Mouse (Mus musculus): Measurements from ENCODE around the gene Arfgef2. TPM values are rescaled to one million over a fixed set of nuclear protein-coding genes. Genes with fewer than 3 reads are reported as not detected.

Gene Arfgef2
- polyA plus RNA-seq, 1 experiment from 2014 or later = 4.1 TPM

DNA sequence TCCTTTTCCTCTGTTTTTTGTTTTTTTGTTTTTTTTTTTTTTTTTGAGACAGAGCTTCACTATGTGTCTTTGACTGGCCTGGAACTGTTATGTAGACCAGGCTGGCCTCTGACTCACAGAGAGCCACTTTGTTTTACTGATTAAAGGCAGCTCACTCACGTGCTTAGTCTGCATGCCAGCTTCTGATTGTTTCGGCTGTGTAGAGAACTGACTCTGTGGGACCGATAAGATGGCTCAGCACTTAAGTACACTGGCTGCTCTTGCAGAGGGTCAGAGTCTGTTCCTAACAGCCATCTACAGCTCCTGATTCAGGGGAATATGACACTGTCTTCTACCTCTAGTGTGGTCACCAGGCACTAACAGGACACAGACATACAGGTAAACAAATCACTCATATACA lies 57.1 kb downstream of the Arfgef2 start:
- Histone ChIP-seq H3K36me3 (ENCODE audit: control insufficient read depth, insufficient read depth) (peaks cover 34% of the 10 kb centered on the region), H3K9ac (ENCODE audit: low read depth, low read length) (no peak overlapping the region), H3K4me2 (ENCODE audit: low read depth, low read length) (no peak overlapping the region), H3K27ac (ENCODE audit: low read length) (no peak overlapping the region), H3K27me3 (ENCODE audit: control insufficient read depth, insufficient read depth, low read depth, low read length) (no peaks in the 10 kb centered on the region), H3K9me3 (replicated peaks; ENCODE audit: control insufficient read depth, low read length) (no peaks in the 10 kb centered on the region), H3K4me3 (ENCODE audit: low read depth, low read length) (no peak overlapping the region), H3K4me1 (ENCODE audit: control insufficient read depth, low read depth, low read length) (no peaks in the 10 kb centered on the region)
- WGBS (ENCODE audit: insufficient replicate concordance) = 72% methylated on average over 3 of the region's 3 CpGs
- no peak for ATAC-seq (ENCODE audit: low read depth)

DNA sequence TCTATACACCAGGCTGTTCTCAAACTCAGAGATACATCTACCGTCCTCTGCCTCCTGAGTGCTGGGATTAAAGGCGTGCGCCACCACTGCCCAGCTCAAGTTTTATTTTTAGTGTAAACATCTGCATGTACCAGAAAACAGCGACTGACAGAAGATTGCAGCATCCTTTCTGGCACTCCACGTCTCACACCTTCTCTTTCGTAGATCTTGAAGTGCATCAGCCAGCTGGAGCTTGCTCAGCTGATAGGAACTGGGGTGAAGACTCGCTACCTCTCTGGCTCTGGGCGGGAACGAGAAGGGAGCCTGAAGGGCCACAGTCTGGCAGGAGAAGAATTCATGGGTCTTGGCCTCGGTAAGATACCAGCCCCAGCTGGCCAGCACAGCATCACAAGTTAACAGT lies 60.1 kb downstream of the Arfgef2 start:
- 71% methylated on average over 10 of the region's 10 CpGs for WGBS (ENCODE audit: insufficient replicate concordance)
- Histone ChIP-seq H3K4me3 (ENCODE audit: low read depth, low read length) (no peak overlapping the region), H3K4me2 (ENCODE audit: low read depth, low read length) (no peak overlapping the region), H3K4me1 (ENCODE audit: control insufficient read depth, low read depth, low read length) (peaks cover 3% of the 10 kb centered on the region; the same call in 1 of the 2 replicates), H3K27ac (ENCODE audit: low read length) (no peak overlapping the region), H3K9ac (ENCODE audit: low read depth, low read length) (no peak overlapping the region), H3K27me3 (ENCODE audit: control insufficient read depth, insufficient read depth, low read depth, low read length) (no peaks in the 10 kb centered on the region), H3K36me3 (ENCODE audit: control insufficient read depth, insufficient read depth) (peaks cover 27% of the 10 kb centered on the region), H3K9me3 (replicated peaks; ENCODE audit: control insufficient read depth, low read length) (no peaks in the 10 kb centered on the region)
- ATAC-seq (ENCODE audit: low read depth) = no peak

DNA sequence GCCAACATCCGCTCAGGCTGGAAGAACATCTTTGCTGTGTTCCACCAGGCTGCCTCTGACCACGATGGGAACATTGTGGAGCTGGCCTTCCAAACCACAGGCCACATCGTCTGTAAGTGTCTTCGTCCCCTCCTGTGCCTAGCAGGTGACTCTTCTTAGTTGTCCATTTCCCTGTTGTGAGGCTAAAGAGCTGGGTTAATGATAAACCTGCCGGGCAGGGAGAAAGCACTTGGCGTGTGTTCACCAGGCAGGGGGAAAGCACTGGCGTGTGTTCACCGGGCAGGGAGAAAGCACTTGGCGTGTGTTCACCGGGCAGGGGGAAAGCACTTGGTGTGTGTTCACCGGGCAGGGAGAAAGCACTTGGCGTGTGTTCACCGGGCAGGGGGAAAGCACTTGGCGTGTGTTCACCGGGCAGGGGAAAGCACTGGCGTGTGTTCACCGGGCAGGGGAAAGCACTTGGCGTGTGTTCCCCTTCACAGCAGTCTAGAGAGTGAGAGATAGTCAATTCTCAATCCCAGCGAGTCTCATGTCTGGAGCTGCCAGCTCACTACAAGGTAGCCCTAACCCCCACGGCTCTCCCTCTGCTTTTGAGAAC lies 65.0 kb downstream of the Arfgef2 start:
- ATAC-seq (ENCODE audit: low read depth) = no peak
- H3K27ac ChIP-seq (ENCODE audit: low read length) = no peak overlapping the region

DNA sequence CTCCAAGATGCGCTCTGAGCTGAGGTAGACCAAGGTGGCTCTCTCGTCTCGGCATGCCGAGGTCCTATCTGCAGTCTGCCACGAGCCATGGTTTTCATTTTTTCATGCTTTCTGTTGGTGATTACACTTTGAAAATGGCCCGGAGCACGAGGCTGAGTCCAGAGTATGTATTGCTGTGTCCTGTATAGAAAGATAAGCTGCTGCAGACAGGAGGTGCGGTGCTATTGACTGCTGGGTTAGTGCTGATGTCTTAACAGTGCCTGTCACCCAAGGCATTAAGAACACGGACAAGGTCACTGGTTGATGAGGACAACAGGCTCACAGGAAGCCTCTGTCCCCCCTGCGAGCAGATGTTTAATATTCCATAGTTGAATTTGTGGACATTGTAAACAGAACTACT lies 65.5 kb downstream of the Arfgef2 start:
- no peaks in the 10 kb centered on the region for H3K27me3 ChIP-seq (ENCODE audit: control insufficient read depth, insufficient read depth, low read depth, low read length)
- H3K9ac ChIP-seq (ENCODE audit: low read depth, low read length) = no peak overlapping the region
- peaks cover 5% of the 10 kb centered on the region; the same call in 1 of the 2 replicates for H3K4me1 ChIP-seq (ENCODE audit: control insufficient read depth, low read depth, low read length)
- H3K4me2 ChIP-seq (ENCODE audit: low read depth, low read length) = no peak overlapping the region
- H3K9me3 ChIP-seq (replicated peaks; ENCODE audit: control insufficient read depth, low read length) = no peaks in the 10 kb centered on the region
- 53% methylated on average over 10 of the region's 10 CpGs for WGBS (ENCODE audit: insufficient replicate concordance)
- H3K4me3 ChIP-seq (ENCODE audit: low read depth, low read length) = no peak overlapping the region
- no peak for ATAC-seq (ENCODE audit: low read depth)
- H3K27ac ChIP-seq (ENCODE audit: low read length) = no peak overlapping the region
- H3K36me3 ChIP-seq (ENCODE audit: control insufficient read depth, insufficient read depth) = peaks cover 21% of the 10 kb centered on the region

More for the DNA sequence above, 65.0 kb downstream of the Arfgef2 start:
- no peak overlapping the region for H3K4me2 ChIP-seq (ENCODE audit: low read depth, low read length)
- no peaks in the 10 kb centered on the region for H3K9me3 ChIP-seq (replicated peaks; ENCODE audit: control insufficient read depth, low read length)
- 72% methylated on average over 20 of the region's 20 CpGs for WGBS (ENCODE audit: insufficient replicate concordance)
- no peak overlapping the region for H3K9ac ChIP-seq (ENCODE audit: low read depth, low read length)
- peaks cover 21% of the 10 kb centered on the region for H3K36me3 ChIP-seq (ENCODE audit: control insufficient read depth, insufficient read depth)
- no peak overlapping the region for H3K4me3 ChIP-seq (ENCODE audit: low read depth, low read length)
- no peaks in the 10 kb centered on the region for H3K27me3 ChIP-seq (ENCODE audit: control insufficient read depth, insufficient read depth, low read depth, low read length)
- peaks cover 5% of the 10 kb centered on the region; the same call in 1 of the 2 replicates for H3K4me1 ChIP-seq (ENCODE audit: control insufficient read depth, low read depth, low read length)

DNA sequence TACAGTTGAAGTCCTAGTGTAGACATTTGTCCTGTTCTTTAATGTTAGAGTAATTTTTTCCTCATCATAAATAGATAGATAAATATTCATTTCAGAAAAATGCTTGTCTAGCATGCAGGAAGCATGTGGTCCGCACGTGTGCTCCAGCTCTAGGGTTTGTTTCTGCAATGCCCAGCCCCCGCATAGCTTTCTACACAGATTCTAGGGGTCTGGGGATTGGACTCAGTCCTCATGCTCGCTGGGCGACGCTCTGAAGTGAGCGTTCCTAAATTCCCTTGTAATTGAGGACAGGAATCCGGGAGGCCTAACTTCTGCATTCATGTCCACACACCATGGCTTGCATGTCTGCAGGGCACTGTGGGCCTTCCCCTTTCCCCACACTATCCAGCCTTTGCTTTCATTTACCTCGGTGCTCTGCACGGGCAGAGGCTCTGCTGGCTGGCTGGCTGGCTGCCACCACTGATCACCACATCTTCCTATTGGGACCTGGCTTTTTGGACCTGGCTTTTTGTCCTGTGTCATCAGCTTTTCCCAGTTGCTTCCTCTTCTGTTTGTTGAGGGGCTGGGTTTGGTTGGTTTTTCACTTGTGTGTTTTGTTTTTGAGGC lies 69.4 kb downstream of the Arfgef2 start:
- Histone ChIP-seq H3K36me3 (ENCODE audit: control insufficient read depth, insufficient read depth) (peaks cover 11% of the 10 kb centered on the region), H3K9me3 (replicated peaks; ENCODE audit: control insufficient read depth, low read length) (no peaks in the 10 kb centered on the region), H3K27ac (ENCODE audit: low read length) (no peak overlapping the region)

DNA sequence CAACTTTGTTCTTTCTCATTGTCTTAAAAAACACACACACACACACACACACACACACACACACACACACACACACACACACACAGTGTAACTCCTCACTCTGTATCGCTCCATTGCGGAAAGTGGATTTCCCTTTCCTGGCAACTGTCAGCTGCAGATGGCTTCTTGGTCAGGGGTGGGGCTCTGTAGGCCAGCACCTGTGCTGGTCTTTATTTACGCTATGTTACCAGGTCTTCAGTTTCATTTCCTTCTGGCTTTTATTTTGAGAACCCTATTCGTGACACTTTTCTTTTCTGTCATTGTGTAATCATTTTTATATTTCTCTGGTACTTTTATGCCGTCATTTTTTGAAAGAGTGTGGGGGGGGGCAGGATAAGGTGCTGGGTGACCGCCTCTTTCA lies 70.2 kb downstream of the Arfgef2 start:
- Histone ChIP-seq H3K4me2 (ENCODE audit: low read depth, low read length) (no peak overlapping the region), H3K4me3 (ENCODE audit: low read depth, low read length) (no peak overlapping the region), H3K36me3 (ENCODE audit: control insufficient read depth, insufficient read depth) (peaks cover 11% of the 10 kb centered on the region), H3K27me3 (ENCODE audit: control insufficient read depth, insufficient read depth, low read depth, low read length) (no peaks in the 10 kb centered on the region), H3K9ac (ENCODE audit: low read depth, low read length) (no peak overlapping the region), H3K4me1 (ENCODE audit: control insufficient read depth, low read depth, low read length) (peaks cover 2% of the 10 kb centered on the region; the same call in 1 of the 2 replicates), H3K27ac (ENCODE audit: low read length) (no peak overlapping the region), H3K9me3 (replicated peaks; ENCODE audit: control insufficient read depth, low read length) (no peaks in the 10 kb centered on the region)
- 82% methylated on average over 6 of the region's 6 CpGs for WGBS (ENCODE audit: insufficient replicate concordance)
- no peak for ATAC-seq (ENCODE audit: low read depth)

More for the DNA sequence above, 69.4 kb downstream of the Arfgef2 start:
- ATAC-seq (ENCODE audit: low read depth) = no peak
- no peak overlapping the region for H3K9ac ChIP-seq (ENCODE audit: low read depth, low read length)
- H3K4me1 ChIP-seq (ENCODE audit: control insufficient read depth, low read depth, low read length) = peaks cover 5% of the 10 kb centered on the region; the same call in 1 of the 2 replicates
- WGBS (ENCODE audit: insufficient replicate concordance) = 77% methylated on average over 10 of the region's 10 CpGs
- no peaks in the 10 kb centered on the region for H3K27me3 ChIP-seq (ENCODE audit: control insufficient read depth, insufficient read depth, low read depth, low read length)
- H3K4me2 ChIP-seq (ENCODE audit: low read depth, low read length) = no peak overlapping the region
- H3K4me3 ChIP-seq (ENCODE audit: low read depth, low read length) = no peak overlapping the region

DNA sequence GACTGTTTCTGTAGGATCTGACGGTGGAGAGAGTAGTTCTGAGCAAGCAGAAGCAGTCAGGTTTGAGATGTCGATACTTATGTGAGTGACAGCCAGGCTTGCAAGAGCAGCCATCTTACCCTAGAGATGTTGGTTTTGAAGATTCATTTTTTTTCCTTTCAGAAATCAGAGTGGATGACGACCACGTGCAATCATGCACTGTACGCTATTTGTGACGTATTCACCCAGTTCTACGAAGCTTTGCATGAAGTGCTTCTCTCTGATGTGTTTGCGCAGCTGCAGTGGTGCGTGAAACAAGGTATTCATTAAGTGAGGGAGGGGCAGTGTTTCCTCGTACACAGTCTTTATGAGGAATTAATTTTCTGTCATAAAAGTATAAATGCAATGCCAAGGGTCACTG lies 70.9 kb downstream of the Arfgef2 start:
- Histone ChIP-seq H3K27me3 (ENCODE audit: control insufficient read depth, insufficient read depth, low read depth, low read length) (no peaks in the 10 kb centered on the region), H3K9ac (ENCODE audit: low read depth, low read length) (no peak overlapping the region), H3K4me1 (ENCODE audit: control insufficient read depth, low read depth, low read length) (no peaks in the 10 kb centered on the region), H3K4me3 (ENCODE audit: low read depth, low read length) (no peak overlapping the region), H3K27ac (ENCODE audit: low read length) (no peak overlapping the region), H3K36me3 (ENCODE audit: control insufficient read depth, insufficient read depth) (peaks cover 11% of the 10 kb centered on the region), H3K9me3 (replicated peaks; ENCODE audit: control insufficient read depth, low read length) (no peaks in the 10 kb centered on the region), H3K4me2 (ENCODE audit: low read depth, low read length) (no peak overlapping the region)
- ATAC-seq (ENCODE audit: low read depth) = no peak
- WGBS (ENCODE audit: insufficient replicate concordance) = 86% methylated on average over 10 of the region's 10 CpGs

DNA sequence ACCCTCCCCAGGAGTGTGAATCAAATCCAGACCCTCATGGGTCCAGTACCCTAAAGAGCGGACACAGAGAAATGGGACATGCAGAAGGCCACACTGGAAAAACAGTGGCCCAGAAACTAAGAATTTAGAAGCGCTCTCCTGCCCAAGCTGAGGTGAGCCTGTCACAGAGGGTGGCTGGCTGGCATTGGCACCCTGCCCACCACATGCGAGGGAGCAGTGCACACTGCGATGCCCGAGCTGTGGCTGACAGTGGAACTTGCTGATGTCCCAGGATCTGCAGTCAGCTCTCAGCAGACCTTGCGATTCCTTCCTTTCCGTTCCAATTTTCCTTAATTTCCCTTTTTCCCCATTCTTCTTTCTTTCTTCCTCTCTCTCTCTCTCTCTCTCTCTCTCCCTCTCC lies 79.7 kb downstream of the Arfgef2 start:
- Histone ChIP-seq H3K27me3 (ENCODE audit: control insufficient read depth, insufficient read depth, low read depth, low read length) (no peaks in the 10 kb centered on the region), H3K27ac (ENCODE audit: low read length) (no peak overlapping the region), H3K9ac (ENCODE audit: low read depth, low read length) (no peak overlapping the region), H3K36me3 (ENCODE audit: control insufficient read depth, insufficient read depth) (peaks cover 5% of the 10 kb centered on the region), H3K4me1 (ENCODE audit: control insufficient read depth, low read depth, low read length) (no peaks in the 10 kb centered on the region), H3K4me3 (ENCODE audit: low read depth, low read length) (no peak overlapping the region), H3K9me3 (replicated peaks; ENCODE audit: control insufficient read depth, low read length) (no peaks in the 10 kb centered on the region), H3K4me2 (ENCODE audit: low read depth, low read length) (no peak overlapping the region)
- no peak for ATAC-seq (ENCODE audit: low read depth)
- 84% methylated on average over 7 of the region's 7 CpGs for WGBS (ENCODE audit: insufficient replicate concordance)

DNA sequence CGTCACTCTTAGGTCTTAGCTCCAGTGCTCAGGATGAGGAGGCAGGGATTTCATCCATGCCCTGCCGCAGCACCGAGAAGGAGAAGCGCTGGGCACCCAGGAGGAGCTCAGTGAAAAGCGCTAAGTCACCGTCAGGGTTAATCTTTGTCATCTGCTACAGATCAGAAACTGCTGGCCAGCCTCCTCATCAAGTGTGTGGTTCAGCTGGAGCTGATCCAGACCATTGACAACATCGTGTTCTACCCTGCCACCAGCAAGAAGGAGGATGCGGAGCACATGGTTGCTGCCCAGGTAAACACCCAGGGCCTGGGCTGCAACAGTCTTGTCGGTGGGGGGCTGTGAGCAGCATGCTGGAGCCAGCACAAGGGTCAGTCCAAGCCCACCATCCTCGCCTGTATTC lies 80.2 kb downstream of the Arfgef2 start:
- no peak overlapping the region for H3K9ac ChIP-seq (ENCODE audit: low read depth, low read length)
- no peak for ATAC-seq (ENCODE audit: low read depth)
- H3K9me3 ChIP-seq (replicated peaks; ENCODE audit: control insufficient read depth, low read length) = no peaks in the 10 kb centered on the region
- peaks cover 5% of the 10 kb centered on the region for H3K36me3 ChIP-seq (ENCODE audit: control insufficient read depth, insufficient read depth)
- no peaks in the 10 kb centered on the region for H3K4me1 ChIP-seq (ENCODE audit: control insufficient read depth, low read depth, low read length)
- no peak overlapping the region for H3K4me2 ChIP-seq (ENCODE audit: low read depth, low read length)
- WGBS (ENCODE audit: insufficient replicate concordance) = 61% methylated on average over 10 of the region's 10 CpGs
- no peak overlapping the region for H3K4me3 ChIP-seq (ENCODE audit: low read depth, low read length)
- H3K27me3 ChIP-seq (ENCODE audit: control insufficient read depth, insufficient read depth, low read depth, low read length) = no peaks in the 10 kb centered on the region
- no peak overlapping the region for H3K27ac ChIP-seq (ENCODE audit: low read length)

Measured in liver, embryonic 16.5 days (tissue).